Mouse (Mus musculus): ENCODE results near the gene Fam120b. TPM values are rescaled to one million over a fixed set of nuclear protein-coding genes. Genes with fewer than 3 reads are reported as not detected.

The Fam120b gene
- polyA plus RNA-seq, 1 experiment = 12.3 TPM

DNA sequence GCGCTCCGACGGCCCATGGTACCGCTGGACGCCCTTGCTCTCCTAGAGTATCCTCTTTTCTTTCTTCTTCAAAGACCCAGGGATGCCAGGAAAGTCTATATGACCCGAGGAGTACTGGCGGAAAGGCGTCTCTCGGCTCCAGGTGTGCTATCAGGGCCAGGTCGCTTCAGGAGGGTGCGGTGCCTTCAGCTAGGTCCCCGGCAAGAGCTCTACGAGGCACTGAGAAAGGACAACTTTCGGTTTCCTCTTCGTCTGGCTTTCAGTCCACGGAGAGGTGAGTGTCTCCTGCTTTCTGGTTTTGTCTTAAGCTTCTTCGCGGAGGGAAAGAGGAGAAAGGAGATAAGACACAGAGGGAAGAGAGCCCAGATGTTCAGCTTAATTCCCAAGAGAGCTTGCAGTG, 20.8 kb upstream of the Fam120b start:
- Histone ChIP-seq H3K4me1 (ENCODE audit: control insufficient read depth, insufficient read depth, low read length) (peaks cover 19% of the 10 kb centered on the region; the same call in 1 of the 2 replicates), H3K4me3 (ENCODE audit: insufficient read depth, low read depth, low read length) (peak overlapping the region; percentile 63), H3K27ac (ENCODE audit: insufficient read depth, low read depth, low read length) (peak overlapping the region; percentile 52), H3K27me3 (replicated peaks; ENCODE audit: control insufficient read depth, insufficient read depth, low read length) (no peaks in the 10 kb centered on the region), H3K36me3 (ENCODE audit: control insufficient read depth, insufficient read depth, low read length) (no peaks in the 10 kb centered on the region)
- TF ChIP-seq POLR2A (IDR thresholded peaks at IDR 0.05; ENCODE audit: low read depth, low read length) (no peak), CTCF (conservative IDR thresholded peaks at IDR 0.05; ENCODE audit: insufficient read depth, insufficient read length, low read depth, low read length) (no peak)
- DNase-seq = peak; percentile 29
- WGBS = under 1% methylated on average over 18 of the region's 18 CpGs

DNA sequence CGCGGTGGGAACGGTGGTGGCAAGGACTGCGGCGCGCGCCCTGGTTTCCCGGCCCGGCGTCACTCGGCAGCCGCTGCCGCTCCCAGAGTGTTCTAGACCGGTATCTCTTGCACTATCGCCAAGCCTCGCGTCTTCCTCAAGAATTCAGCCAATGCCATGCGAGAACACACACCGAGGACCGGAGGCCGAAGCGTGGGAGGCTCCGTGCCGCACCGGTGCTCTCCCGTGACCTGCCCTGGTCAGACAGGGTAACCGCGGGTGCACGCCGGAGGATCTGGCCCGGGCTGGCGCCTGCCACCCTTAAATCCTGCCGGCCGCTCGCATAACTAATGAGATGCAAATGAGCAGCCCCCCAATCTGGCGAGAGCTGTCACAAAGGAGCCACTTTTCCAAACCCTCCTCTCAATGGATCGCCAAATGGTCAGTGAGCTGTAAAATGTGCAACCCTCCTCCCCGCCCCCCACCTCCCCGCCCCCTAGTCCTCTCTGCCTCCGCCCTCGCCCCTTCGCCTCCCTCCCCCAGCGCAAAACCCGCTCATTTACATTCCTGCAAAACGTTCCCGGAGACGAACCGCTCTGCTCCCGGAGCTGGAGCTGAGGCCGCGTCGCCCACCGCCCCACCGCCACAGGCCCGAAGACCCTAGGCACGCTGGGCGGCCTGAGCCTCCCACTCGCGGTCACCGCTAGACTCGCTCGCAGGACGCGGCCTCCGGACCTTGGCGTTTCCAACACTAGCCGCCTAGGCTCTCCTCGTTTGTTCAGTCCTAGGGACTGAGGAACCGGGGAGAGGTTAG, 20.1 kb upstream of the Fam120b start:
- WGBS = under 1% methylated on average over 67 of the region's 69 CpGs
- peak overlapping the region; percentile 63 for H3K4me3 ChIP-seq (ENCODE audit: insufficient read depth, low read depth, low read length)
- peak overlapping the region; percentile 54 for H3K27ac ChIP-seq (ENCODE audit: insufficient read depth, low read depth, low read length)
- H3K36me3 ChIP-seq (ENCODE audit: control insufficient read depth, insufficient read depth, low read length) = no peaks in the 10 kb centered on the region
- H3K27me3 ChIP-seq (replicated peaks; ENCODE audit: control insufficient read depth, insufficient read depth, low read length) = no peaks in the 10 kb centered on the region
- peak; percentile 94 for DNase-seq
- TF ChIP-seq POLR2A (IDR thresholded peaks at IDR 0.05; ENCODE audit: low read depth, low read length) (peak; percentile 86), CTCF (conservative IDR thresholded peaks at IDR 0.05; ENCODE audit: insufficient read depth, insufficient read length, low read depth, low read length) (no peak)
- H3K4me1 ChIP-seq (ENCODE audit: control insufficient read depth, insufficient read depth, low read length) = peaks cover 19% of the 10 kb centered on the region; the same call in 1 of the 2 replicates

DNA sequence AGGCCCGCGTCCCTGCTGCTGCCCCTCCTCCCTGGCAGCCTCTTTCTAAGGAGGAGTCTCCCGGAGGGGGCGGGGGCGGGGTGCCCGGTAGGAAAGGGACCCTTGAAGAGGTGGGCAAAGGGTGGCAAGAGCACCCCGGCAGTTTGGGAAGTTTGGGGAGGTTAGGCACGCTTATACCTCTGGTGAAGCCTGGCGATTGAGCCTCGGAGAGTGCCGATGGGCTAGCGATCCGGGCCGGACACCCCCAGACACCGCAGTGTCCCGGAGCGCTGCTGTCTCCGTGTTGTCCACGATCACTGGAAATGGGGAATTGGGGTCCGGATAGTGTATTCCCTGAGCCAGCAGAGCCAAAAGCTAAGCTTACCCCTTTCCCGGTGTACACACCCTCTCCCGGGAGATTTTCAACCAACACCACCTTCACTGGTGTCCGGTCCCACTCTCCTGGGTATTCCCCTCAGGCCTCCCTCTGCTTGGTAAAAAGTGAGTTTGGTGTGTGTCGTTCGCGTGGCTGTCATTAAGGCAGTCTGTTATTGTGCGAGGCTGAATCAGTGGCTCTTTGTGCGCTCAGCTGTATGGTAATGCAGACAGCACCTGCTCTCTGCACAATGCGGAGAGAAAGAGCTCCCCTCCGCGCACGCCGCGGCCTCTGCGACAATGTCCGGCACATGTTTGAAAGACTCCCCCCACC, 19.4 kb upstream of the Fam120b start, which contains the start of gene Dll1:
Gene Dll1 (minus strand): TSS at position 379 of the 688 bp plus-strand sequence.
- Histone ChIP-seq H3K4me3 (ENCODE audit: insufficient read depth, low read depth, low read length) (peak within 1 kb of the TSS; percentile 63), H3K4me1 (ENCODE audit: control insufficient read depth, insufficient read depth, low read length) (peaks cover 19% of the 10 kb centered on the region; the same call in 1 of the 2 replicates), H3K36me3 (ENCODE audit: control insufficient read depth, insufficient read depth, low read length) (no peaks in the 10 kb centered on the region), H3K27me3 (replicated peaks; ENCODE audit: control insufficient read depth, insufficient read depth, low read length) (no peaks in the 10 kb centered on the region), H3K27ac (ENCODE audit: insufficient read depth, low read depth, low read length) (peak within 1 kb of the TSS; percentile 54)
- WGBS = 13% methylated on average over 36 of the region's 36 CpGs
- TF ChIP-seq POLR2A (IDR thresholded peaks at IDR 0.05; ENCODE audit: low read depth, low read length) (no peak), CTCF (conservative IDR thresholded peaks at IDR 0.05; ENCODE audit: insufficient read depth, insufficient read length, low read depth, low read length) (no peak)
- DNase-seq = peak; percentile 27

DNA sequence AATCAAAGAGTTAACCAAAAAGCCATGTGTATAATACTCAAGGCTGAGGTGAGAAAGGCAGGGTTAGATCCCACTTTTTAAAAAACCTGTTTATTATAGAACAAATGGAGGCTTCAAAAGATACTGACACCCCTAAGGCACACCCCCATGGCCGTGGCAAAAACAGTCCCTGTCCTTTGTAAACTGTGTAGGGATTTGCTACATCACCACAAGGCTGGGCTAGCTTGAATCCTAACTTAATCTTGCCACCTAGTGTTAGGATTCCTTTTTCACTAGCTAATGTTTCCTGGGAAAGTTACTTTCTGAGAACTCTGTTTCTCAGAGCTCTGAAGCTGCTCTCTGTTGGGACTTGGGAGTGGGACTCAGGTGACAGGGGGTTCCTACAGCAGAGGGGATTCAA, 18.1 kb upstream of the Fam120b start:
- H3K4me3 ChIP-seq (ENCODE audit: insufficient read depth, low read depth, low read length) = no peak overlapping the region
- no peak for TF ChIP-seq POLR2A (IDR thresholded peaks at IDR 0.05; ENCODE audit: low read depth, low read length)
- TF ChIP-seq CTCF (conservative IDR thresholded peaks at IDR 0.05; ENCODE audit: insufficient read depth, insufficient read length, low read depth, low read length) = peak; percentile 34
- no peak overlapping the region for H3K27ac ChIP-seq (ENCODE audit: insufficient read depth, low read depth, low read length)
- 0% methylated on average over 1 of the region's 1 CpGs for whole genome bisulfite sequencing
- H3K4me1 ChIP-seq (ENCODE audit: control insufficient read depth, insufficient read depth, low read length) = peaks cover 12% of the 10 kb centered on the region; the same call in 1 of the 2 replicates
- H3K36me3 ChIP-seq (ENCODE audit: control insufficient read depth, insufficient read depth, low read length) = no peaks in the 10 kb centered on the region
- no peaks in the 10 kb centered on the region for H3K27me3 ChIP-seq (replicated peaks; ENCODE audit: control insufficient read depth, insufficient read depth, low read length)
- DNase-seq = peak; percentile 78

DNA sequence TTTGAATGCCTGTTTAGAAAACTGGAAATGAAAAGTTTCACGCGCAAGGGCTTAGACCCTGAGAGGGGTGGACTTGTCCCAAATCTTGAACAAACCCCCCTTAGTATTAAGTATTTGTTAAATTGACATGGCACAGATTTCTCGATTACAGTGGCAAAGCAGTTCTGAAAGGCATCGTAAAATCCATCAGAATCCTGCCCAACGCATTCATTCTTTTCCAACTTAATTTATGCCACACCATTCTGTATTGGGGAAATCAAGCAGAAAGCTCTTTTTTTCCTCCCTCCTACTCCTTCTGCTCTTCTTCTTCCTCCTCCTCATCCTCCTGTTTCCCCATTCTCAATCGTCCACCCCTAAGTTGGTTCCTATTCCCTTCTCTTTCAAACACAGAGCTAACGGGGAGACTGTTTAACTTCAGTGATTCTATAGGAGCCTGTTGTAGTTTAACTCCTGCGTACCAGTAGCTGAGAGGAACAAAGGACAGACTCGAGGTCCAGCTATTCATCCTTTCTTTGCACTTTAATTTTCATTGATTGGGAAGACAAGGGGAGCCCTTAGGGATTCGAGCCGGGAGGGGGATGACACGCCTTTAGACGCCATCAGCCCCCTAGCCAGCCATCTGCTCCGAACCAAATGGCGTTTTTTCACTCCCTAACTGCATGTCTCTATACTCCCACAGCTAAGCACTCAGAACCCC, 17.4 kb upstream of the Fam120b start:
- H3K27ac ChIP-seq (ENCODE audit: insufficient read depth, low read depth, low read length) = no peak overlapping the region
- DNase-seq = no peak
- WGBS = 58% methylated on average over 15 of the region's 15 CpGs
- H3K36me3 ChIP-seq (ENCODE audit: control insufficient read depth, insufficient read depth, low read length) = no peaks in the 10 kb centered on the region
- TF ChIP-seq CTCF (conservative IDR thresholded peaks at IDR 0.05; ENCODE audit: insufficient read depth, insufficient read length, low read depth, low read length) (no peak), POLR2A (IDR thresholded peaks at IDR 0.05; ENCODE audit: low read depth, low read length) (no peak)
- H3K4me1 ChIP-seq (ENCODE audit: control insufficient read depth, insufficient read depth, low read length) = peaks cover 6% of the 10 kb centered on the region; the same call in 1 of the 2 replicates
- no peaks in the 10 kb centered on the region for H3K27me3 ChIP-seq (replicated peaks; ENCODE audit: control insufficient read depth, insufficient read depth, low read length)
- H3K4me3 ChIP-seq (ENCODE audit: insufficient read depth, low read depth, low read length) = no peak overlapping the region

DNA sequence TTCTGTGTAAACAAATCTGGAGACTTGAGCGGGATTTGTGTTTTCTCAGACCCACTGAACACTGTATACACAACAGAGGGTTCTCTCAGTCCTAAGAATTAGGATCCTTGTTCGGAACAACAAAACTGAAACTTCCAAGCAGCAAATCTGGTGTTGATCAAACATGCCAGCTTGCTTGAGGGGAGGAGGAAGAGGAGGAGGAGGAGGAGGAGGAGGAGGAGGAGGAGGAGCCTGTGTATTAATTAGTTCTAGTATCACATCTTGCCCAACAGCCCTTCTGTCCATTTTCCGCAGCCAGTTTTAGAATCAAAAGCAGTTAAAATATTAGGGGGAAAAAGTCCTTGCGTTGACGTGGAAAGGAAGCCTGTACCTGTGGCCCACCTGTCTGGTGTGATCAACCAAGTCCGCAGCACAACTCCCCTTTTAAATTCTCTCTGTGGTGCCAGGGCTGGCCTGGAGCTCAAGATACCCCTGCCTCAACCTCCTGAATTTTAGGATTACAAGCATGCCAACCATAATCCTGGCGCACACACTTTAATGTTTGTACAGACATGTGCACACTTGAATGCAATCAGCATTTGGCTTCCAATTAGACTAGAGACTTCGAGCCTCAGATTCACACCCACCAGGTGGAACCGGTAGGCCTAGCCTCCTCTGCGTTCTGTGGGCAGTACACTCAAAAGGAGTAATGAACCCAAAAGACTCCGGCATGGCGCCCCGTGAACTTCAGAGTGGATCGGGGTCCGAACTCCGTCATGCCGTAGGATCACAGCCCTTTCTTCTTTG, 16.1 kb upstream of the Fam120b start:
- TF ChIP-seq CTCF (conservative IDR thresholded peaks at IDR 0.05; ENCODE audit: insufficient read depth, insufficient read length, low read depth, low read length) (no peak), POLR2A (IDR thresholded peaks at IDR 0.05; ENCODE audit: low read depth, low read length) (no peak)
- H3K27me3 ChIP-seq (replicated peaks; ENCODE audit: control insufficient read depth, insufficient read depth, low read length) = no peaks in the 10 kb centered on the region
- H3K4me1 ChIP-seq (ENCODE audit: control insufficient read depth, insufficient read depth, low read length) = peaks cover 3% of the 10 kb centered on the region; the same call in 1 of the 2 replicates
- no peak for DNase-seq
- WGBS = 34% methylated on average over 17 of the region's 17 CpGs
- no peak overlapping the region for H3K27ac ChIP-seq (ENCODE audit: insufficient read depth, low read depth, low read length)
- no peaks in the 10 kb centered on the region for H3K36me3 ChIP-seq (ENCODE audit: control insufficient read depth, insufficient read depth, low read length)
- peak overlapping the region; percentile 44 for H3K4me3 ChIP-seq (ENCODE audit: insufficient read depth, low read depth, low read length)

Measured in kidney, adult 2 months (tissue).